Mouse (Mus musculus) activated CD4-positive, CD25-positive, alpha-beta regulatory T cell (primary cell): ENCODE data around the gene Prpf40b. TPM values are rescaled to one million over a fixed set of nuclear protein-coding genes. Genes with fewer than 3 reads are reported as not detected.

Source experiments
- polyA plus RNA-seq, 2 experiments: library from polyadenylated mRNA; unstranded; fragments of 100-300 nt; shearing (Covaris generic); gene quantifications; one replicate each; pipeline ENCODE4 v1.2.1; 2017

The Prpf40b gene
- polyA plus RNA-seq: 10 to 100 TPM in 1 of 2 experiments, 1 to 10 TPM in 1; 4.3 to 17.1 TPM

DNA sequence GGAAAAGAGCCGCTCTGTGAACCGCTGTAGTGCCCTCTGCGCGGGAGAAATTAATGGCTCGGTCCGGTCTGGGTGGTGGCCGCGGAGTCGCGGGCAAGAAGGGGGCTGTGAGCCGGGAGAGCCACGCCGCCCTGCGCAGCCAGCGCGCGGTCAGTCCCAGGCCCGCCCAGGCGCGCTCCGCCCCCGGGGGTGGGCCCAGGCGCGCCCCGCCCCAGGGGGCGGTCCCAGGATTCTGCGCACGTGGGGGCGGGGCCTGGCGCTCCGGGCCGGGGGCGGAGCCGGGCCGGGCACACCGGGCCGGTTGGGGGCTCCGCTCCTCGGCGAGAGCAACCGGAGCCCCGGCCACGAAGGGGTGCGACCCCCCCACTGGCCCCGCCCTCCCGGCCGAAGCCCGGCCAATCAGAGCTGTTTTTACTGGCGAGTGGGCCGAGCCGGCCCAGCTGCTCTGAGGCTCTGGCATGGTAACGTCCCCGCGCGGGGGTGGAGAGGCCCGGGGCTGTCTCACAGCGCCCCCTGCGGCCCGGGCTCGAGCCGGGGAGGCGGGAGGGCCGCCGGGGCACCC is at the start of gene Prpf40b:
Prpf40b (plus strand) TSS at position 275 of the 562 bp plus-strand sequence.

DNA sequence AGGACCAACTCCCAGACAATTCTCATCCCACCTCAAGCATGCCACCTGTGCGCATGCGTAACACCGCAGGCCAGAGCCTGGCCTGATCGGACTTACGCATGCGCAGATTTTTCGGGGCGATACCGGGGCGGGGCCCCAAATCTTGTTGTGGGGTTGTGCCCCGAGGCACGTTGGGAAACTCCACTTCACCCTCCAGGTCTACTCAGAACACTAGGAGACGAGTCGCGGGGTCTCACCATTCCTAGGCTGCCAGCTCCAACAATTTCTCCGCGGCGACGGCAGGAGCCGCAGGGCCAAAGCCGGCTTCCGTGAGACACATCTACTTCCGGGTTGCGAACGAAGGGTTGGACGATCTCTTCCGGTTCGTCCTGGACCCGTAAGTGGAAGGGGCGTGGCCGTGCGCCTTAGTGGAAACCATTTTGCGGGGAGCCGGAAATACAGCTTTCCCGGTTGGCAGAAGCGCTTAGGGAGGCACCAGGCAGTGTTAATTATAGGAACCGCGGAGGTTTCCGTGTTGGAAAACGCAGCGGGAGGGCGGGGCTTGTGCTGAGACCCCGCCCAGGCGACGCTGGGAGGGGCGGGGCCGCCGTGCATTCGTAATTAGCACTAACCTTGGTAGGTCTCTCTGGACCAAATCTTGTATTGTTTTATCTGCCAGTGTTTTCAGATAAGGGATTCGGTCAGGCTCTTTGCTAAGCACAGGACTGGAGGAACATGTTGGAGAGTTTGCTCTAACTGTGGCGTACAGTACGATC is 43.1 kb upstream of the Prpf40b start, which contains the start of gene Mcrs1:
Mcrs1 (minus strand) TSS at position 336 of the 755 bp plus-strand sequence.

DNA sequence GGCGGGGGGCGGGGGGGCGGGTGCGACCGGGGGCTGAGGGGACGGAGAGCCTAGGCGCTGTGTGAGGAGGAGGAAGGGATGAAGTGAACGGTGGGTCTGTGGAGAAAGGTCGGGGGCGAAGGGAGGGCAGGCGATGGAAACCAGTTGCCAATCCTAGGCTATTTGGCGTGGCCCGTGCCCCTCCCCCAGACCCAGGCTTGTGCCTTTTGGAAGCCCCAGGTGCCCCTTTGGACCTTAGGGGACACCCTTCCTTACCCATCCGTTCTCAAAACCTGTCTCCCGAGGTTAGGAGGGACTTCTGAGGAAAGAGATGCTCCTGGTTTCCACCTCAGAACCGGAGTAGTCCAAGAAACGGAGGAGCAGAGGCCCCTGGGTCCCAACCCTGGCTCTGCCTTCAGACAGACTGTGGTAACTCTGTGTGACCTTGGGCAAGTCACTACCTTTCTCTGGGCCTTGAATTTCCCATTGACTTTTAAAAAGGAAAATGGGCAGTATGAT is 646 bp downstream of the Prpf40b start, which contains the start of gene Fam186b:
Fam186b (minus strand) TSS at position 405 of the 498 bp plus-strand sequence.

Other genes with a start within 250 kb of the Prpf40b start
- gene Prph, start 239.9 kb upstream of the Prpf40b start, polyA plus RNA-seq: under 1 TPM in 1 of 2 experiments, not detected in 1; 0.36 TPM
- 1 to 10 TPM; 3.2 to 3.3 TPM for gene Troap, start 220.5 kb upstream of the Prpf40b start, polyA plus RNA-seq
- under 1 TPM in 1 of 2 experiments, not detected in 1; 0.20 TPM for gene C1ql4, start 207.3 kb upstream of the Prpf40b start, polyA plus RNA-seq
- gene Dnajc22, start 201.9 kb upstream of the Prpf40b start, polyA plus RNA-seq: under 1 TPM in 1 of 2 experiments, not detected in 1; 0.17 TPM
- gene Spats2, start 169.2 kb upstream of the Prpf40b start, polyA plus RNA-seq: under 1 TPM in 1 of 2 experiments, not detected in 1; 0.33 TPM
- gene Kcnh3, start 70.2 kb upstream of the Prpf40b start, polyA plus RNA-seq: 1 to 10 TPM; 1.1 to 4.1 TPM
- 100 to 1,000 TPM in 1 of 2 experiments, 10 to 100 TPM in 1; 99.5 to 122 TPM for gene Mcrs1, start 43.1 kb upstream of the Prpf40b start, polyA plus RNA-seq
- under 1 TPM; 0.32 to 0.38 TPM for gene Fam186b, start 801 bp downstream of the Prpf40b start, polyA plus RNA-seq
- gene Fmnl3, start 75.4 kb downstream of the Prpf40b start, polyA plus RNA-seq: 10 to 100 TPM; 44.2 to 45.5 TPM
- 100 to 1,000 TPM; 146 to 237 TPM for gene Tmbim6, start 97.8 kb downstream of the Prpf40b start, polyA plus RNA-seq
- gene Nckap5l, start 162.7 kb downstream of the Prpf40b start, polyA plus RNA-seq: 10 to 100 TPM in 1 of 2 experiments, 1 to 10 TPM in 1; 8.0 to 12.3 TPM
- gene Bcdin3d, start 179.6 kb downstream of the Prpf40b start, polyA plus RNA-seq: 10 to 100 TPM; 20.4 to 22.9 TPM
- under 1 TPM; 0.01 to 0.20 TPM for gene Faim2, start 233.1 kb downstream of the Prpf40b start, polyA plus RNA-seq